7 mouse cellular contexts compared by ENCODE assay signal in genomic region chr9:29407954-29408353, GRCm38 (mm10).
DNase-seq lines count a peak whose midpoint lies in the region; ATAC-seq and TF ChIP-seq lines count a peak whose summit lies in the region.

No protein-coding gene starts in this region.

- TF ChIP-seq POLR2A in kidney, adult 2 months (IDR thresholded peaks at IDR 0.05; ENCODE audit: low read depth, low read length), result no peak
- TF ChIP-seq POLR2A in brain, embryonic 14.5 days (IDR thresholded peaks at IDR 0.05; ENCODE audit: borderline replicate concordance, extremely low read depth, insufficient read depth, insufficient read length, poor library complexity, severe bottlenecking), result no peak

- in situ Hi-C loops in Patski (cut with MboI; ENCODE audit: low pct_unique_long_range_greater_than_20kb), result loop anchor here (5.0 kb wide), 2 partner anchors 76 to 156 kb away; no protein-coding TSS in a partner anchor

- H3K4me1 ChIP-seq in kidney, adult 2 months (ENCODE audit: control insufficient read depth, insufficient read depth, low read length), result 0 out of 2 replicates have a peak, but pooled peaks cover 2% of the 10 kb centered on the region
- peaks cover 16% of the 10 kb centered on the region for H3K4me1 ChIP-seq in kidney, embryonic 15.5 days
- 0 out of 2 replicates have a peak, but pooled peaks cover 2% of the 10 kb centered on the region for H3K4me1 ChIP-seq in lung, postnatal 0 days (ENCODE audit: insufficient read depth, low read depth, low read length)

- H3K27ac ChIP-seq in kidney, adult 2 months (ENCODE audit: insufficient read depth, low read depth, low read length), result no peak overlapping the region
- no peak overlapping the region for H3K27ac ChIP-seq in kidney, embryonic 15.5 days
- H3K27ac ChIP-seq in lung, postnatal 0 days (ENCODE audit: low read length), result no peak overlapping the region

- H3K27me3 ChIP-seq in kidney, adult 2 months (replicated peaks; ENCODE audit: control insufficient read depth, insufficient read depth, low read length), result peaks cover 2% of the 10 kb centered on the region; the same call in 1 of the 2 replicates
- H3K27me3 ChIP-seq in kidney, embryonic 15.5 days, result peaks cover 22% of the 10 kb centered on the region
- no peaks in the 10 kb centered on the region for H3K27me3 ChIP-seq in Patski
- peaks cover 5% of the 10 kb centered on the region for H3K27me3 ChIP-seq in lung, postnatal 0 days (replicated peaks; ENCODE audit: insufficient read depth, low read length)

- H3K36me3 ChIP-seq in kidney, adult 2 months (ENCODE audit: control insufficient read depth, insufficient read depth, low read length), result no peaks in the 10 kb centered on the region
- H3K36me3 ChIP-seq in kidney, embryonic 15.5 days, result no peaks in the 10 kb centered on the region
- H3K36me3 ChIP-seq in lung, postnatal 0 days (ENCODE audit: insufficient read depth, low read length), result no peaks in the 10 kb centered on the region

- TF ChIP-seq EP300 in lung, postnatal 0 days (IDR thresholded peaks at IDR 0.05), result no peak

- no peak overlapping the region for H3K4me2 ChIP-seq in kidney, embryonic 15.5 days
- H3K4me2 ChIP-seq in lung, postnatal 0 days (replicated peaks; ENCODE audit: low read depth, low read length), result no peak overlapping the region

- ATAC-seq in kidney, embryonic 15.5 days (replicated peaks; ENCODE audit: low FRiP score), result no peak
- ATAC-seq in Patski, result no peak
- no peak for ATAC-seq in lung, postnatal 0 days

- peak; percentile 47 for TF ChIP-seq CTCF in kidney, adult 2 months (conservative IDR thresholded peaks at IDR 0.05; ENCODE audit: insufficient read depth, insufficient read length, low read depth, low read length)
- TF ChIP-seq CTCF in Patski (IDR thresholded peaks at IDR 0.05), result peak; percentile 65
- peak; percentile 30; the same call in 1 of the 2 replicates for TF ChIP-seq CTCF in brain, embryonic 14.5 days (IDR thresholded peaks at IDR 0.05; ENCODE audit: borderline replicate concordance, extremely low read depth, insufficient read depth, insufficient read length)
- TF ChIP-seq CTCF in lung, postnatal 0 days (IDR thresholded peaks at IDR 0.05), result peak; percentile 66

- no peak overlapping the region for H3K4me3 ChIP-seq in kidney, adult 2 months (ENCODE audit: insufficient read depth, low read depth, low read length)
- H3K4me3 ChIP-seq in kidney, embryonic 15.5 days (replicated peaks), result no peak overlapping the region
- no peak overlapping the region for H3K4me3 ChIP-seq in lung, postnatal 0 days (ENCODE audit: low read depth, low read length)

- no peak for DNase-seq in kidney, adult 2 months
- no peak for DNase-seq in Patski (ENCODE audit: low read depth, low spot score)
- DNase-seq in brain, embryonic 14.5 days (ENCODE audit: low read depth), result no peak
- DNase-seq in lung, postnatal 0 days (ENCODE audit: low spot score), result peak; percentile 29
- DNase-seq in yolk sac, embryonic 10.5 days (ENCODE audit: low spot score), result no peak
- no peak for DNase-seq in T-cell, adult 2 months (ENCODE audit: low spot score)

- POLR2A ChIA-PET in Patski (lab: Charles Lee), result no interaction called here

- no peak overlapping the region for H3K9ac ChIP-seq in kidney, embryonic 15.5 days
- H3K9ac ChIP-seq in lung, postnatal 0 days (replicated peaks; ENCODE audit: low read depth), result no peak overlapping the region

- CTCF ChIA-PET in Patski (lab: Charles Lee), result interaction anchor here (1.0 to 1.5 kb wide), 4 partner anchors 14 to 216 kb away, joined by 3 to 5 read pairs (median 3); no protein-coding TSS in a partner anchor

- no peaks in the 10 kb centered on the region for H3K9me3 ChIP-seq in kidney, embryonic 15.5 days (replicated peaks)
- H3K9me3 ChIP-seq in lung, postnatal 0 days (ENCODE audit: low read length), result no peaks in the 10 kb centered on the region
